Mouse (Mus musculus) ovary, adult 18-20 months (tissue): Measurements from ENCODE around the gene Ccsap.

Source experiments
- DNase-seq: peaks from one replicate; pipeline ENCODE4 v3.0.0; 2022; ENCODE audit warnings: low spot score, mixed read lengths

Ccsap gene

GRCm38 (mm10) chr8:123859648-123860259 is at the start of gene Ccsap:
Gene Ccsap, minus strand, starts transcription at chr8:123860209.
- DNase-seq: peak; percentile 6

- DNase-seq: no peak
These were observed 47.6 kb upstream of the Ccsap start for GRCm38 (mm10) chr8:123907604-123908003.

GRCm38 (mm10) chr8:123902653-123903052 is 42.6 kb upstream of the Ccsap start:
- no peak for DNase-seq

GRCm38 (mm10) chr8:123899366-123899765 is 39.4 kb upstream of the Ccsap start:
- no peak for DNase-seq

GRCm38 (mm10) chr8:123898576-123898975 is 38.6 kb upstream of the Ccsap start:
- DNase-seq: no peak

- no peak for DNase-seq
These were observed 36.8 kb upstream of the Ccsap start for GRCm38 (mm10) chr8:123896774-123897173.

GRCm38 (mm10) chr8:123896366-123896761 is 36.4 kb upstream of the Ccsap start:
- DNase-seq: no peak

GRCm38 (mm10) chr8:123895680-123896365 is 35.8 kb upstream of the Ccsap start:
- DNase-seq: no peak

- DNase-seq: no peak
These were observed 35.2 kb upstream of the Ccsap start for GRCm38 (mm10) chr8:123895230-123895629.

GRCm38 (mm10) chr8:123894502-123895097 is 34.6 kb upstream of the Ccsap start, which contains the start of gene Acta1:
Gene Acta1, minus strand, starts transcription at chr8:123894751.
- no peak for DNase-seq

- no peak for DNase-seq
These were observed 33.4 kb upstream of the Ccsap start for GRCm38 (mm10) chr8:123893413-123893812.

GRCm38 (mm10) chr8:123892586-123893155 is 32.7 kb upstream of the Ccsap start:
- no peak for DNase-seq

GRCm38 (mm10) chr8:123891883-123892585 is 32.0 kb upstream of the Ccsap start:
- DNase-seq: no peak

- no peak for DNase-seq
These were observed 31.3 kb upstream of the Ccsap start for GRCm38 (mm10) chr8:123891271-123891670.

- no peak for DNase-seq
These were observed 29.8 kb upstream of the Ccsap start for GRCm38 (mm10) chr8:123889797-123890196.

- DNase-seq: no peak
These were observed 27.9 kb upstream of the Ccsap start for GRCm38 (mm10) chr8:123887956-123888355.

GRCm38 (mm10) chr8:123887163-123887562 is 27.2 kb upstream of the Ccsap start:
- DNase-seq: no peak

GRCm38 (mm10) chr8:123884721-123885565 is 24.9 kb upstream of the Ccsap start:
- DNase-seq: no peak

GRCm38 (mm10) chr8:123883094-123883493 is 23.1 kb upstream of the Ccsap start:
- DNase-seq: no peak

- DNase-seq: no peak
These were observed 22.4 kb upstream of the Ccsap start for GRCm38 (mm10) chr8:123882412-123882811.

- DNase-seq: no peak
These were observed 20.9 kb upstream of the Ccsap start for GRCm38 (mm10) chr8:123880821-123881350.
